Mouse (Mus musculus) embryonic facial prominence, embryonic 15.5 days (tissue): Measurements from ENCODE around the gene Oxct1. TPM values are rescaled to one million over a fixed set of nuclear protein-coding genes. Genes with fewer than 3 reads are reported as not detected.

Experiments used
- ATAC-seq: fragments of 200-750 bp; cut with Nextera tagmentation; 2 replicates; pipeline ENCODE4 v1.8.0; 2017; ENCODE audit warnings: low read depth, moderate TSS enrichment; ENCODE audit not compliant: insufficient number of reproducible peaks, low FRiP score, low TSS enrichment
- H3K27ac ChIP-seq: fragments of 300-500 bp; sonication (generic); replicated peaks from 2 replicates; pipeline ENCODE4 v1.5.1; 2015; ENCODE audit warnings: mild to moderate bottlenecking, inconsistent platforms
- H3K27me3 ChIP-seq: fragments of 300-500 bp; sonication (generic); 2 replicates; pipeline ENCODE4 v1.6.1; 2015; ENCODE audit warnings: inconsistent platforms
- H3K36me3 ChIP-seq: fragments of 300-500 bp; sonication (generic); 2 replicates; pipeline ENCODE4 v1.6.1; 2015; ENCODE audit warnings: mild to moderate bottlenecking, inconsistent platforms
- H3K4me1 ChIP-seq: fragments of 300-500 bp; sonication (generic); 2 replicates; pipeline ENCODE4 v1.6.1; 2015; ENCODE audit warnings: inconsistent platforms
- H3K4me2 ChIP-seq: fragments of 300-500 bp; sonication (generic); replicated peaks from 2 replicates; pipeline ENCODE4 v1.6.1; 2015; ENCODE audit warnings: mild to moderate bottlenecking, inconsistent platforms
- H3K4me3 ChIP-seq: fragments of 300-500 bp; sonication (generic); replicated peaks from 2 replicates; pipeline ENCODE4 v1.5.1; 2015; ENCODE audit warnings: mild to moderate bottlenecking, inconsistent platforms
- H3K9ac ChIP-seq: fragments of 300-500 bp; sonication (generic); 2 replicates; pipeline ENCODE4 v1.6.1; 2015; ENCODE audit warnings: inconsistent platforms
- H3K9me3 ChIP-seq: fragments of 300-500 bp; sonication (generic); replicated peaks from 2 replicates; pipeline ENCODE4 v1.6.1; 2016; ENCODE audit warnings: inconsistent platforms
- WGBS: fragments of 180-500 bp; shearing (Covaris S2); methylation state at CpG from one replicate; pipeline ENCODE4 v1.1.7; 2015; 5-methylcytosine and 5-hydroxymethylcytosine counted together
- polyA plus RNA-seq: library from polyadenylated mRNA; unstranded; fragments of >200 nt; fragmentation: Nextera tagmentation; extraction: Ambion mirVana; gene quantifications from 2 replicates; pipeline ENCODE4 v1.2.1, GENCODE M21; 2015

Gene Oxct1
- 235 and 238 TPM in 2 replicates for polyA plus RNA-seq

GRCm38 (mm10) chr15:4026231-4026773 lies at the start of gene Oxct1:
Oxct1 (plus strand) TSS chr15:4026383.
- Histone ChIP-seq H3K27me3 (no peaks in the 10 kb centered on the region), H3K4me1 (peaks cover 22% of the 10 kb centered on the region), H3K9ac (peak within 1 kb of the TSS; percentile 76), H3K27ac (peak within 1 kb of the TSS; percentile 99), H3K9me3 (no peaks in the 10 kb centered on the region), H3K36me3 (no peaks in the 10 kb centered on the region), H3K4me3 (peak within 1 kb of the TSS; percentile 66), H3K4me2 (peak within 1 kb of the TSS; percentile 64)
- WGBS, result under 1% methylated on average over 45 of the region's 45 CpGs
- ATAC-seq, result peak; percentile 96

- Histone ChIP-seq H3K36me3 (0 out of 2 replicates have a peak, but pooled peaks cover 9% of the 10 kb centered on the region), H3K27ac (no peak overlapping the region), H3K4me1 (no peaks in the 10 kb centered on the region), H3K4me2 (no peak overlapping the region), H3K9ac (no peak overlapping the region), H3K27me3 (no peaks in the 10 kb centered on the region), H3K9me3 (no peaks in the 10 kb centered on the region), H3K4me3 (no peak overlapping the region; the same call in 1 of the 2 replicates)
- ATAC-seq, result no peak
- WGBS, result 89% methylated on average over 2 of the region's 2 CpGs
Measured at GRCm38 (mm10) chr15:3978279-3978678, 47.9 kb upstream of the Oxct1 start.

- ATAC-seq, result peak; percentile 93
- Histone ChIP-seq H3K36me3 (peaks cover 17% of the 10 kb centered on the region; the same call in 1 of the 2 replicates), H3K4me3 (peak within 1 kb of the TSS; percentile 71), H3K9ac (peak within 1 kb of the TSS; percentile 79), H3K4me1 (no peaks in the 10 kb centered on the region), H3K27me3 (no peaks in the 10 kb centered on the region), H3K9me3 (no peaks in the 10 kb centered on the region), H3K4me2 (peak within 1 kb of the TSS; percentile 55), H3K27ac (peak within 1 kb of the TSS; percentile 96)
- WGBS, result under 1% methylated on average over 59 of the region's 61 CpGs
Measured at GRCm38 (mm10) chr15:3979061-3979848, 46.9 kb upstream of the Oxct1 start, which contains the start of gene Fbxo4. Fbxo4 (minus strand) TSS chr15:3979573.

- Histone ChIP-seq H3K27me3 (no peaks in the 10 kb centered on the region), H3K9ac (no peak overlapping the region), H3K27ac (peak overlapping the region; percentile 96), H3K4me2 (peak overlapping the region; percentile 55), H3K4me1 (no peaks in the 10 kb centered on the region), H3K9me3 (no peaks in the 10 kb centered on the region), H3K4me3 (peak overlapping the region; percentile 71), H3K36me3 (peaks cover 15% of the 10 kb centered on the region; the same call in 1 of the 2 replicates)
- no peak for ATAC-seq
- WGBS, result 83% methylated on average over 3 of the region's 3 CpGs
Measured at GRCm38 (mm10) chr15:3979871-3980270, 46.3 kb upstream of the Oxct1 start.

- peaks cover 32% of the 10 kb centered on the region for H3K36me3 ChIP-seq
Measured at GRCm38 (mm10) chr15:3982732-3983131, 43.5 kb upstream of the Oxct1 start.

GRCm38 (mm10) chr15:3984876-3985275 lies 41.3 kb upstream of the Oxct1 start:
- Histone ChIP-seq H3K9me3 (no peaks in the 10 kb centered on the region), H3K9ac (no peak overlapping the region), H3K27me3 (no peaks in the 10 kb centered on the region), H3K4me2 (no peak overlapping the region), H3K4me3 (no peak overlapping the region), H3K27ac (no peak overlapping the region), H3K36me3 (peaks cover 43% of the 10 kb centered on the region), H3K4me1 (no peaks in the 10 kb centered on the region)
- WGBS, result 91% methylated on average over 2 of the region's 2 CpGs
- ATAC-seq, result no peak

More at GRCm38 (mm10) chr15:3982732-3983131, 43.5 kb upstream of the Oxct1 start:
- Histone ChIP-seq H3K9me3 (no peaks in the 10 kb centered on the region), H3K4me1 (no peaks in the 10 kb centered on the region), H3K4me2 (no peak overlapping the region), H3K9ac (no peak overlapping the region), H3K27me3 (no peaks in the 10 kb centered on the region), H3K27ac (no peak overlapping the region), H3K4me3 (no peak overlapping the region)
- WGBS, result 94% methylated on average over 5 of the region's 5 CpGs
- ATAC-seq, result no peak

- Histone ChIP-seq H3K4me3 (no peak overlapping the region), H3K27me3 (no peaks in the 10 kb centered on the region), H3K9me3 (no peaks in the 10 kb centered on the region), H3K36me3 (peaks cover 60% of the 10 kb centered on the region), H3K9ac (no peak overlapping the region), H3K4me2 (no peak overlapping the region), H3K27ac (no peak overlapping the region), H3K4me1 (no peaks in the 10 kb centered on the region)
- no peak for ATAC-seq
- WGBS, result 64% methylated on average over 2 of the region's 2 CpGs
Measured at GRCm38 (mm10) chr15:3987981-3988380, 38.2 kb upstream of the Oxct1 start.

GRCm38 (mm10) chr15:3994852-3995447 lies 31.2 kb upstream of the Oxct1 start:
- no peak for ATAC-seq
- H3K4me2 ChIP-seq, result peak overlapping the region; percentile 65
- H3K9me3 ChIP-seq, result no peaks in the 10 kb centered on the region
- peak overlapping the region; percentile 97 for H3K27ac ChIP-seq
- H3K4me1 ChIP-seq, result 0 out of 2 replicates have a peak, but pooled peaks cover 4% of the 10 kb centered on the region
- WGBS, result 18% methylated on average over 14 of the region's 14 CpGs
- H3K27me3 ChIP-seq, result no peaks in the 10 kb centered on the region
- peak overlapping the region; percentile 96 for H3K4me3 ChIP-seq
- peaks cover 20% of the 10 kb centered on the region for H3K36me3 ChIP-seq
- H3K9ac ChIP-seq, result peak overlapping the region; percentile 71

- peaks cover 14% of the 10 kb centered on the region for H3K36me3 ChIP-seq
- peak within 1 kb of the TSS; percentile 97 for H3K27ac ChIP-seq
- WGBS, result under 1% methylated on average over 61 of the region's 61 CpGs
- 0 out of 2 replicates have a peak, but pooled peaks cover 4% of the 10 kb centered on the region for H3K4me1 ChIP-seq
- ATAC-seq, result peak; percentile 100
- H3K9me3 ChIP-seq, result no peaks in the 10 kb centered on the region
- H3K4me3 ChIP-seq, result peak within 1 kb of the TSS; percentile 96
- peak within 1 kb of the TSS; percentile 65 for H3K4me2 ChIP-seq
- H3K27me3 ChIP-seq, result no peaks in the 10 kb centered on the region
- peak within 1 kb of the TSS; percentile 71 for H3K9ac ChIP-seq
Measured at GRCm38 (mm10) chr15:3995448-3996266, 30.5 kb upstream of the Oxct1 start, which contains the start of gene AW549877. AW549877 (minus strand) TSS chr15:3995744.

- 0 out of 2 replicates have a peak, but pooled peaks cover 4% of the 10 kb centered on the region for H3K4me1 ChIP-seq
- H3K27me3 ChIP-seq, result no peaks in the 10 kb centered on the region
- H3K9ac ChIP-seq, result peak overlapping the region; percentile 51
- peaks cover 7% of the 10 kb centered on the region for H3K36me3 ChIP-seq
- H3K4me2 ChIP-seq, result peak overlapping the region; percentile 65
- ATAC-seq, result no peak
- H3K9me3 ChIP-seq, result no peaks in the 10 kb centered on the region
- 14% methylated on average over 14 of the region's 14 CpGs for whole genome bisulfite sequencing
- H3K4me3 ChIP-seq, result peak overlapping the region; percentile 96
- H3K27ac ChIP-seq, result peak overlapping the region; percentile 87
Measured at GRCm38 (mm10) chr15:3996267-3997010, 29.7 kb upstream of the Oxct1 start.
